ENCODE assay signal across 22 mouse cellular contexts in the genomic region with DNA sequence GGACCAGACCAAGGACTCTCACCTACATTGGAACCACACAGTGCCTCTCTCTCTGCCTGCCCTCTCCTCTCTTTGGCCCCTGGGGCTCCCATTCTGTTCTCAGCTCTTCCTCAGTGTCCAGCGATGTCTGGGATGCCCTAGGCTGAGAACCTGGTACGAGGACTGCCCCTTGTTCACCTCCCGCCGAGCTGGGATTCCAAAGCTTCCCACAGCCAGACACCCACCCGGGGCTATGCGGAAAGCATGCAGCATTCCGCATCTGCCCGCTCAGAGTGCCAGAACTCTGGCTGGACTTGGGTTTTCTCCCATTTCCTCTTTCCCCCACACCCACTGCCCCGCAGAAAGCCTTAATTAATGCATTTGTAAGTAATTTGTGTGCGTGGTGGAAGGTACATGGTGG. TPM values are rescaled to one million over a fixed set of nuclear protein-coding genes. Genes with fewer than 3 reads are reported as not detected.
DNase-seq lines count a peak whose midpoint lies in the region; ATAC-seq and TF ChIP-seq lines count a peak whose summit lies in the region.
"Had no signal": no experiment of that assay in that cellular context is flagged by ENCODE, and none has a peak within 500 bp of the region (broad histone marks: within the 10 kb centered on the region; RNA-seq: fewer than 3 reads in every experiment).

No protein-coding gene starts in this region.

- no peak overlapping the region for H3K4me2 ChIP-seq in hindbrain, postnatal 0 days (ENCODE audit: low read depth, low read length)
- H3K4me2 ChIP-seq in hindbrain, embryonic 11.5 days (replicated peaks; ENCODE audit: low read depth, low read length) = no peak overlapping the region
- H3K4me2 ChIP-seq in limb, embryonic 11.5 days (ENCODE audit: low read depth, severe bottlenecking) = no peak overlapping the region
- H3K4me2 ChIP-seq: forebrain, embryonic 15.5 days; heart, embryonic 11.5 days; heart, embryonic 15.5 days; hindbrain, embryonic 15.5 days had no signal

- 59% methylated on average over 10 of the region's 10 CpGs for WGBS in hindbrain, postnatal 0 days
- 63% methylated on average over 10 of the region's 10 CpGs for WGBS in hindbrain, embryonic 11.5 days
- WGBS in limb, embryonic 11.5 days = 52% methylated on average over 10 of the region's 10 CpGs

- H3K27me3 ChIP-seq in hindbrain, postnatal 0 days (ENCODE audit: insufficient read depth, low read length) = no peaks in the 10 kb centered on the region
- no peaks in the 10 kb centered on the region for H3K27me3 ChIP-seq in hindbrain, embryonic 11.5 days (ENCODE audit: control insufficient read depth, insufficient read depth, low read length)
- H3K27me3 ChIP-seq in E14TG2a.4 (ENCODE audit: insufficient read depth, low read length) = no peaks in the 10 kb centered on the region
- no peaks in the 10 kb centered on the region for H3K27me3 ChIP-seq in limb, embryonic 11.5 days (ENCODE audit: control insufficient read depth, insufficient read depth, low read length)
- H3K27me3 ChIP-seq: CH12.LX; forebrain, embryonic 15.5 days; heart, embryonic 15.5 days; hindbrain, embryonic 15.5 days had no signal

- DNase-seq in hindbrain, postnatal 0 days (ENCODE audit: low spot score) = no peak
- DNase-seq in hindbrain, embryonic 11.5 days (ENCODE audit: low spot score) = no peak
- DNase-seq in ZHBTc4 (ENCODE audit: low read depth, low spot score) = peak; percentile 44
- DNase-seq in limb, embryonic 11.5 days (ENCODE audit: low spot score) = peak; percentile 27
- no peak for DNase-seq in frontal cortex, postnatal 14 days (ENCODE audit: low spot score in 2 of 2)
- DNase-seq in heart, postnatal 14 days = no peak
- DNase-seq in ovary, adult 18-20 months (ENCODE audit: low spot score) = no peak
- DNase-seq: adrenal gland, postnatal 14 days; cerebellum, adult 11-12 months; cerebellum, adult 9-10 months; gastrocnemius, postnatal 10 days; heart, adult 2 months had no signal

- no peak overlapping the region for H3K4me3 ChIP-seq in hindbrain, postnatal 0 days (ENCODE audit: low read length)
- no peak overlapping the region for H3K4me3 ChIP-seq in hindbrain, embryonic 11.5 days (ENCODE audit: low read depth, low read length)
- H3K4me3 ChIP-seq in E14TG2a.4 (replicated peaks; ENCODE audit: low read length) = 0 out of 2 replicates have a peak overlapping the region, but pooled peaks have one; percentile 29
- H3K4me3 ChIP-seq in limb, embryonic 11.5 days (ENCODE audit: low read depth, low read length) = no peak overlapping the region
- H3K4me3 ChIP-seq: forebrain, embryonic 15.5 days; heart, adult 2 months; heart, embryonic 15.5 days; hindbrain, embryonic 10.5 days; hindbrain, embryonic 15.5 days had no signal

- peaks cover 8% of the 10 kb centered on the region; the same call in 1 of the 2 replicates for H3K36me3 ChIP-seq in hindbrain, postnatal 0 days (ENCODE audit: insufficient read depth, low read length)
- H3K36me3 ChIP-seq in hindbrain, embryonic 11.5 days (ENCODE audit: control insufficient read depth, insufficient read depth, low read length) = 0 out of 2 replicates have a peak, but pooled peaks cover 6% of the 10 kb centered on the region
- H3K36me3 ChIP-seq in E14TG2a.4 (ENCODE audit: insufficient read depth, low read length) = peaks cover 30% of the 10 kb centered on the region
- peaks cover 7% of the 10 kb centered on the region for H3K36me3 ChIP-seq in limb, embryonic 11.5 days (ENCODE audit: control insufficient read depth, insufficient read depth, low read length)

- no peak for TF ChIP-seq CTCF in hindbrain, postnatal 0 days (IDR thresholded peaks at IDR 0.05; ENCODE audit: low read depth)
- TF ChIP-seq CTCF in E14TG2a.4 (conservative IDR thresholded peaks at IDR 0.05; ENCODE audit: low read length) = no peak

- peak; percentile 15; the same call in 1 of the 2 replicates for ATAC-seq in hindbrain, postnatal 0 days
- ATAC-seq in hindbrain, embryonic 11.5 days (ENCODE audit: low FRiP score) = no peak
- no peak for ATAC-seq in limb, embryonic 11.5 days (ENCODE audit: insufficient number of reproducible peaks, low FRiP score, low TSS enrichment, low read depth)
- ATAC-seq: activated CD4-positive, CD25-positive, alpha-beta regulatory T cell, adult 4 months; forebrain, embryonic 15.5 days; inflammation-experienced regulatory T-cells, adult 6 months had no signal

- no peak overlapping the region for H3K27ac ChIP-seq in hindbrain, postnatal 0 days
- H3K27ac ChIP-seq in hindbrain, embryonic 11.5 days (ENCODE audit: low read depth, low read length) = no peak overlapping the region
- no peak overlapping the region for H3K27ac ChIP-seq in limb, embryonic 11.5 days (replicated peaks; ENCODE audit: low read depth, low read length)
- H3K27ac ChIP-seq: forebrain, embryonic 15.5 days; heart, adult 2 months; heart, embryonic 15.5 days; hindbrain, embryonic 10.5 days; hindbrain, embryonic 15.5 days had no signal

- intact Hi-C loops in heart, postnatal 14 days (cut with DNase I) = no loop called here

- no peak overlapping the region for H3K9ac ChIP-seq in hindbrain, postnatal 0 days (replicated peaks; ENCODE audit: low read length)
- H3K9ac ChIP-seq in hindbrain, embryonic 11.5 days (ENCODE audit: low read depth, low read length) = no peak overlapping the region
- no peak overlapping the region for H3K9ac ChIP-seq in limb, embryonic 11.5 days (ENCODE audit: low read length)
- H3K9ac ChIP-seq: forebrain, embryonic 15.5 days; heart, embryonic 15.5 days; hindbrain, embryonic 15.5 days had no signal

- no peaks in the 10 kb centered on the region for H3K9me3 ChIP-seq in hindbrain, postnatal 0 days (ENCODE audit: low read length)
- H3K9me3 ChIP-seq in hindbrain, embryonic 11.5 days (ENCODE audit: control insufficient read depth, low read length) = no peaks in the 10 kb centered on the region
- H3K9me3 ChIP-seq in E14TG2a.4 (ENCODE audit: low read length) = no peaks in the 10 kb centered on the region
- H3K9me3 ChIP-seq in limb, embryonic 11.5 days (ENCODE audit: control insufficient read depth, low read length) = no peaks in the 10 kb centered on the region
- H3K9me3 ChIP-seq: forebrain, embryonic 15.5 days; G1E; heart, embryonic 15.5 days; hindbrain, embryonic 10.5 days; hindbrain, embryonic 15.5 days had no signal

- H3K4me1 ChIP-seq in hindbrain, postnatal 0 days (ENCODE audit: insufficient read depth, low read length) = no peaks in the 10 kb centered on the region
- H3K4me1 ChIP-seq in hindbrain, embryonic 11.5 days (replicated peaks; ENCODE audit: control insufficient read depth, insufficient read depth, low read length) = no peaks in the 10 kb centered on the region
- H3K4me1 ChIP-seq in E14TG2a.4 (replicated peaks; ENCODE audit: low read depth, low read length) = peaks cover 15% of the 10 kb centered on the region
- no peaks in the 10 kb centered on the region for H3K4me1 ChIP-seq in limb, embryonic 11.5 days (ENCODE audit: control insufficient read depth, insufficient read depth, low read length)
- H3K4me1 ChIP-seq: forebrain, embryonic 15.5 days; heart, embryonic 15.5 days; hindbrain, embryonic 15.5 days had no signal

RNA-seq across cellular contexts. Expression of a gene that starts 19.9 kb away (rescaled TPM):
- total RNA-seq in hindbrain, postnatal 0 days (2014; rRNA removed) = 65.5 and 71.0 TPM in 2 replicates
- polyA plus RNA-seq in hindbrain, postnatal 0 days (2015; fragmentation: Nextera tagmentation; extraction: Ambion mirVana) = 132 and 139 TPM in 2 replicates
- polyA plus RNA-seq in hindbrain, embryonic 11.5 days (2014; fragmentation: Nextera tagmentation; extraction: Ambion mirVana) = 179 and 184 TPM in 2 replicates
- polyA plus RNA-seq in limb, embryonic 11.5 days (2014; fragmentation: Nextera tagmentation; extraction: Ambion mirVana) = 168 and 170 TPM in 2 replicates
- total RNA-seq in heart, postnatal 14 days (2021) = 100 to 1,000 TPM; 149 to 158 TPM

Comparison
In these comparisons a context has a peak if more than half of its experiments do, and no peak if none do; other contexts are left out.
1. DNase-seq: peak in ZHBTc4 (single experiment) and limb, embryonic 11.5 days (single experiment); none in hindbrain, postnatal 0 days (single experiment), hindbrain, embryonic 11.5 days (single experiment), frontal cortex, postnatal 14 days (0 of 2), heart, postnatal 14 days (0 of 2) and ovary, adult 18-20 months (single experiment).